Mouse (Mus musculus): ENCODE results near the gene Tma7. TPM values are rescaled to one million over a fixed set of nuclear protein-coding genes. Genes with fewer than 3 reads are reported as not detected.

The Tma7 gene
- polyA plus RNA-seq, 1 experiment from 2014 or later = 670 TPM

DNA sequence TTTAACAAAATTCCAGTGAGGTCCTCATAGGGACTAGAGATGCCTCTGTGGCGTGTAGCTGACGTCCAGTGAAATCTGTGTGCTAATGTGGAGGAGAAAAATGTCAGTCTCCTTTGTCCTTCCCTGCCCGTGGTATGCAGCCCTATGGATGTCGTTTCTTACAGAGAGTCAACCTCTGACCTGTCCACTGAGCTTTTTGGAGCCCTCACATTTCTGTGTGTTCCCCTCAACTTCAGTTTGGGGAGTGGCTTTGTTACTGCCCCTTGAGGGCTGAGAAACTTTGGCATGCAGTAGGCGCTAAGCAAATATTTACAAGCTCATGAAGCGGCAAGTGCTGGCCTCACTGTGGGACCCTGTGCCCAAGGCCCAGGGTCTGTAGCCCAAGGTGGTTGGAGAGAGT is 14.9 kb upstream of the Tma7 start:
- H3K27ac ChIP-seq (replicated peaks in 1 of 2; ENCODE audit: control insufficient read depth in 1 of 2, insufficient read depth in 1 of 2, low read depth in 2 of 2, low read length in 2 of 2) = peak overlapping the region; percentile 96 to 98
- H3K4me1 ChIP-seq (ENCODE audit: control insufficient read depth in 2 of 2, insufficient read depth in 2 of 2, low read length in 2 of 2) = peaks cover 52 to 62% of the 10 kb centered on the region in 2 experiments
- H3K9me3 ChIP-seq (ENCODE audit: control insufficient read depth, low read length) = no peaks in the 10 kb centered on the region
- no peaks in the 10 kb centered on the region for H3K27me3 ChIP-seq (ENCODE audit: control insufficient read depth, insufficient read depth, low read length)
- H3K4me2 ChIP-seq (ENCODE audit: low read length) = peak overlapping the region; percentile 90
- no peak for ATAC-seq (ENCODE audit: insufficient number of reproducible peaks, insufficient read depth, low FRiP score, low read depth)
- 28% methylated on average over 6 of the region's 6 CpGs for WGBS
- peaks cover 27% of the 10 kb centered on the region for H3K36me3 ChIP-seq (ENCODE audit: control insufficient read depth, insufficient read depth, low read length)
- peak overlapping the region; percentile 96 for H3K9ac ChIP-seq (ENCODE audit: low read length)
- H3K4me3 ChIP-seq (ENCODE audit: control insufficient read depth in 1 of 2, insufficient read depth in 1 of 2, low read depth in 1 of 2, low read length in 2 of 2) = peak overlapping the region; percentile 74 to 79; a peak in 3 of 4 replicates

GRCm38 (mm10) chr9:109096856-109097255 is 14.5 kb upstream of the Tma7 start:
- H3K4me1 ChIP-seq (ENCODE audit: control insufficient read depth in 2 of 2, insufficient read depth in 2 of 2, low read length in 2 of 2) = peaks cover 52 to 62% of the 10 kb centered on the region in 2 experiments

DNA sequence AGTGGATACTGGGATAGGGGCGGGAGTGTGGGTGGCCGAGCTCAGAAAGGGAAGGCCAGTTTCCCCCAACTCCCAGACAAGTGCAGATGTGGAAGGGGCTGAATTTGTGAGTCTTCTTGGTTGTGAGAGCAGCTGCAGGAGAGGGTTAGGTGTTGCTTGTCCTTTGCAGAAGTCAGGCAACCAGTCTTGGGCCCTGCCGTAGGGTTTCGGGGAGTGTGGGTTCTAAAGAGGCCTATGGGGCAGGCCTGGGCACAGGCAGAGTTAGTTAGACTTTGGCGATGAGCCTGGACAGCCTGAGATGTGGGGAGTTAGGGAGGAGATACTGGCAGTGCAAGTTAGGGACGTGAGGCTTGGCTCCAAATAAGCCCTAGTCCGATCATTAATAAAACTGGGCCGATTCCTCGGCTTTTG is 13.9 kb upstream of the Tma7 start:
- 36% methylated on average over 9 of the region's 9 CpGs for WGBS
- Histone ChIP-seq H3K9me3 (ENCODE audit: control insufficient read depth, low read length) (no peaks in the 10 kb centered on the region), H3K4me3 (ENCODE audit: control insufficient read depth in 1 of 2, insufficient read depth in 1 of 2, low read depth in 1 of 2, low read length in 2 of 2) (peak overlapping the region; percentile 74 to 79), H3K27ac (replicated peaks in 1 of 2; ENCODE audit: control insufficient read depth in 1 of 2, insufficient read depth in 1 of 2, low read depth in 2 of 2, low read length in 2 of 2) (peak overlapping the region; percentile 96 to 98), H3K27me3 (ENCODE audit: control insufficient read depth, insufficient read depth, low read length) (no peaks in the 10 kb centered on the region), H3K4me1 (ENCODE audit: control insufficient read depth in 2 of 2, insufficient read depth in 2 of 2, low read length in 2 of 2) (peaks cover 52 to 62% of the 10 kb centered on the region in 2 experiments), H3K36me3 (ENCODE audit: control insufficient read depth, insufficient read depth, low read length) (peaks cover 28% of the 10 kb centered on the region), H3K9ac (ENCODE audit: low read length) (peak overlapping the region; percentile 96), H3K4me2 (ENCODE audit: low read length) (peak overlapping the region; percentile 90)
- ATAC-seq (ENCODE audit: insufficient number of reproducible peaks, insufficient read depth, low FRiP score, low read depth) = no peak

More at GRCm38 (mm10) chr9:109096856-109097255, 14.5 kb upstream of the Tma7 start:
- no peaks in the 10 kb centered on the region for H3K27me3 ChIP-seq (ENCODE audit: control insufficient read depth, insufficient read depth, low read length)
- ATAC-seq (ENCODE audit: insufficient number of reproducible peaks, insufficient read depth, low FRiP score, low read depth) = no peak
- H3K36me3 ChIP-seq (ENCODE audit: control insufficient read depth, insufficient read depth, low read length) = peaks cover 27% of the 10 kb centered on the region
- peak overlapping the region; percentile 96 for H3K9ac ChIP-seq (ENCODE audit: low read length)
- no peaks in the 10 kb centered on the region for H3K9me3 ChIP-seq (ENCODE audit: control insufficient read depth, low read length)
- WGBS = 43% methylated on average over 6 of the region's 6 CpGs
- H3K27ac ChIP-seq (replicated peaks in 1 of 2; ENCODE audit: control insufficient read depth in 1 of 2, insufficient read depth in 1 of 2, low read depth in 2 of 2, low read length in 2 of 2) = peak overlapping the region; percentile 96 to 98
- H3K4me3 ChIP-seq (ENCODE audit: control insufficient read depth in 1 of 2, insufficient read depth in 1 of 2, low read depth in 1 of 2, low read length in 2 of 2) = peak overlapping the region; percentile 74 to 79
- peak overlapping the region; percentile 90 for H3K4me2 ChIP-seq (ENCODE audit: low read length)

DNA sequence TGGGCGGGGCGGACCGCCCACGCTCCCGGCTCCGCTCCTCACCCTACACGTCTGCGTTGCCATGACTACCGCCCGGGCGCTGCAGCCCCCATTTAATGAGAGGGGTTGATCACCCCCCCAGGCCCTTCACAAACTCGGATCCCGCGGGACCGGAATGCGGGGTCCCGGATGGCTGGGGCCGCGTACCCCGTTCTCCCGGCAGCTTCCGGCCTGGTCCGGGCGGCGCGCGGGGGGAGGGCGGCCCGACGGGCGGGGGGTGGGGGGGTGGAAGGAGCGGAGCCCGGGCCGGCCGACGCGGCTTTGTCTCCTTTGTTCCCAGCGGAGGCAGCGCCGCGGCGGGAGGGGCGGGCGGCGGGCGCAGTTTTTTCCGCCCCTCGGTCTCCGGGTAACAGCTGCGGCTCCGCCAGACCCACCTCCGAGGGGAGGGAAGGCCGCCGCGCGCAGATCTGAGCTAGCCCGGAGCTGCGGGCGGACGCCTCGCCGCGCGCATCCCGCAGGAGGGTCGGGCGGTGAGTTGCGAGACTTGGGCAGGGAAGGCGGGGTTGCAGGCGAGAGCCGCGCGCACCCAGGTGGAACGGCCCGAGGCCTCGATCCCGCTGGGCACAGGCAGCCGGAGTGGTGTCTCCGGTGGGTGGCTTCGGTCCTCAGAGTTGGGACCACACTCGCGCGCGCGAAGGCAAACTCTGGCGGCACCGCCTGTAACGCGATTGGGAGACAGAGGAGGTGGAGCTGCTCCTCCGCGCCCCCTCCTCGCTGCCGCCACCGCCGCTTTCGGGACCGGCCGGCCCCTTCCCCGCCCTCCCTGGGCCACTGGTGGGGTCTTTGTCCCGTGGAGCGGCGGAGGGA is 13.0 kb upstream of the Tma7 start, which contains the start of gene Plxnb1:
TSS of gene Plxnb1 (plus strand) at position 253 of the 846 bp plus-strand sequence.
- Histone ChIP-seq H3K9me3 (ENCODE audit: control insufficient read depth, low read length) (no peaks in the 10 kb centered on the region), H3K27me3 (ENCODE audit: control insufficient read depth, insufficient read depth, low read length) (no peaks in the 10 kb centered on the region), H3K4me2 (ENCODE audit: low read length) (peak within 1 kb of the TSS; percentile 90), H3K4me3 (ENCODE audit: control insufficient read depth in 1 of 2, insufficient read depth in 1 of 2, low read depth in 1 of 2, low read length in 2 of 2) (peak within 1 kb of the TSS; percentile 74 to 79), H3K4me1 (ENCODE audit: control insufficient read depth in 2 of 2, insufficient read depth in 2 of 2, low read length in 2 of 2) (peaks cover 52 to 58% of the 10 kb centered on the region in 2 experiments), H3K27ac (replicated peaks in 1 of 2; ENCODE audit: control insufficient read depth in 1 of 2, insufficient read depth in 1 of 2, low read depth in 2 of 2, low read length in 2 of 2) (peak within 1 kb of the TSS; percentile 96 to 98), H3K9ac (ENCODE audit: low read length) (peak within 1 kb of the TSS; percentile 96), H3K36me3 (ENCODE audit: control insufficient read depth, insufficient read depth, low read length) (peaks cover 31% of the 10 kb centered on the region)
- peak; percentile 41 for ATAC-seq (ENCODE audit: insufficient number of reproducible peaks, insufficient read depth, low FRiP score, low read depth)
- WGBS = 0% methylated on average over 74 of the region's 102 CpGs

DNA sequence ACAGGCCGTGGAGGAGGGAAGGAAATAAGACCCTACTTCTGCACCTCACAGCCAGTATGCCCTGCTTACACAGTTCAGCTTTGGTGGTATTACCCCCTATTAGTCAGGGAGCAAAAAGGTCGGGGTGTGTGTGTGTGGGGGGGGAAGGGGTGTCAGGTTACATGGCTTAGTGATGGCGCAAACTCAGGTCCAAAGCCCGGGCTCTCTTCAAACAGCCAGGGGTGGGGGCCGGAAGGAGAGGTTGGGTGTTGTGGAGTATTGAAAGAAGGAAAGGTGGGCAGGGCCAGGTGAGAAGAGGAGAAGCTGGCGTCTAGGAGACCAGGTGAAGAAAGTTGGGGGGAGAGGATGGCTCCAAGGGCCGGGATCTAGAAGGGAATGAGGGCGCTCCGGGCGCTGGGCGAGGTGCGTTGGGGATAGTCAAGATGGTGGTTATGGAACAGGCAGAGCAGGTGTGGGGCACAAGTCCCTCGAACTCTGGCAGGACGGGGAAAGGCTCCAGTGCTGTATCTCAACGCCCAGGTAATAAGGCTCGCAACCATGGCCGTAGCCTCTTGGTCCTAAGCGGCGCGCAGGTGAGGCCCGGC is 12.3 kb upstream of the Tma7 start:
- H3K4me3 ChIP-seq (ENCODE audit: control insufficient read depth in 1 of 2, insufficient read depth in 1 of 2, low read depth in 1 of 2, low read length in 2 of 2) = peak overlapping the region; percentile 74 to 79
- peaks cover 31% of the 10 kb centered on the region for H3K36me3 ChIP-seq (ENCODE audit: control insufficient read depth, insufficient read depth, low read length)
- no peaks in the 10 kb centered on the region for H3K27me3 ChIP-seq (ENCODE audit: control insufficient read depth, insufficient read depth, low read length)
- H3K4me1 ChIP-seq (ENCODE audit: control insufficient read depth in 2 of 2, insufficient read depth in 2 of 2, low read length in 2 of 2) = peaks cover 50 to 51% of the 10 kb centered on the region in 2 experiments
- 2% methylated on average over 20 of the region's 21 CpGs for WGBS
- H3K9me3 ChIP-seq (ENCODE audit: control insufficient read depth, low read length) = no peaks in the 10 kb centered on the region
- peak overlapping the region; percentile 90 for H3K4me2 ChIP-seq (ENCODE audit: low read length)
- ATAC-seq (ENCODE audit: insufficient number of reproducible peaks, insufficient read depth, low FRiP score, low read depth) = no peak
- peak overlapping the region; percentile 96 for H3K9ac ChIP-seq (ENCODE audit: low read length)
- peak overlapping the region; percentile 64 to 98 for H3K27ac ChIP-seq (replicated peaks in 1 of 2; ENCODE audit: control insufficient read depth in 1 of 2, insufficient read depth in 1 of 2, low read depth in 2 of 2, low read length in 2 of 2)

DNA sequence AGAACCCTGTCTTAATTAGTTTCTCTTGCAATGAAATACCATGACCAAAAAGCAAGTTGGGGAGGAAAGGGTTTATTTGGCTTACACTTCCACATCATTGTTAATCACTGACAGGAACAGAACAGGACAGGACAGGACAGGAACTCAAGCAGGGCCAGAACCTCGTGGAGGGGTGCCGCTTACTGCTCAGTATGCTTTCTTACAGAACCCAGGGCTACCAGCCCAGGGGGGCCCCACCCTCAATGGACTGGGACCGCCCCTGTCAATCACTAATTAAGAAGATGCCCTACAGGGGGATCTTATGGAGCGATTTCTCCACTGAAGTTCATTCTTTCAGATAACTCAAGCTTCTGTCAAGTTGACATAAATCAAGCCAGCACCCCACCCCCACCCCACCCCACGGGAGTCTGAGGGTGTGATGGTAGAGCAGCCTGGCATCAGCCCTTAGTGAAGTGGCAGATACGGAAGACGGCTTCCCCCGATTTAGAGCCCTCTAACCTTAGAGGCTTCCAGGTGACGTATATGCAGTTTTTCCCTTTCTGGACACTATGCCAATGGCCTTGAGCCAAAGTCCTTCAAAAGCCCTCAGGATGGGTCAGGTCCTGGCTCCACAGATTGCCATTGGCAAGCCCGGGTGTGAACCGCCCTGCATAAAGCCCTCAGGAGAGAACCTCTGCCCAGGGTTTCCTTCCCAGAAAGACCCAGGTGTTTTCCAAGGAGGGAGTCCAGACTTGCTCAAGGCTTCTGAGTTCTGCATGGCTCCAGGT is 11.6 kb upstream of the Tma7 start:
- H3K36me3 ChIP-seq (ENCODE audit: control insufficient read depth, insufficient read depth, low read length) = peaks cover 36% of the 10 kb centered on the region
- H3K27ac ChIP-seq (replicated peaks in 1 of 2; ENCODE audit: control insufficient read depth in 1 of 2, insufficient read depth in 1 of 2, low read depth in 2 of 2, low read length in 2 of 2) = peak overlapping the region; percentile 4 to 98; a peak in 2 of 4 replicates
- H3K9me3 ChIP-seq (ENCODE audit: control insufficient read depth, low read length) = no peaks in the 10 kb centered on the region
- ATAC-seq (ENCODE audit: insufficient number of reproducible peaks, insufficient read depth, low FRiP score, low read depth) = no peak
- peak overlapping the region; percentile 74 to 79 for H3K4me3 ChIP-seq (ENCODE audit: control insufficient read depth in 1 of 2, insufficient read depth in 1 of 2, low read depth in 1 of 2, low read length in 2 of 2)
- H3K4me1 ChIP-seq (ENCODE audit: control insufficient read depth in 2 of 2, insufficient read depth in 2 of 2, low read length in 2 of 2) = peaks cover 43 to 44% of the 10 kb centered on the region in 2 experiments
- H3K27me3 ChIP-seq (ENCODE audit: control insufficient read depth, insufficient read depth, low read length) = no peaks in the 10 kb centered on the region
- 18% methylated on average over 11 of the region's 11 CpGs for WGBS
- peak overlapping the region; percentile 96 for H3K9ac ChIP-seq (ENCODE audit: low read length)
- H3K4me2 ChIP-seq (ENCODE audit: low read length) = peak overlapping the region; percentile 90

DNA sequence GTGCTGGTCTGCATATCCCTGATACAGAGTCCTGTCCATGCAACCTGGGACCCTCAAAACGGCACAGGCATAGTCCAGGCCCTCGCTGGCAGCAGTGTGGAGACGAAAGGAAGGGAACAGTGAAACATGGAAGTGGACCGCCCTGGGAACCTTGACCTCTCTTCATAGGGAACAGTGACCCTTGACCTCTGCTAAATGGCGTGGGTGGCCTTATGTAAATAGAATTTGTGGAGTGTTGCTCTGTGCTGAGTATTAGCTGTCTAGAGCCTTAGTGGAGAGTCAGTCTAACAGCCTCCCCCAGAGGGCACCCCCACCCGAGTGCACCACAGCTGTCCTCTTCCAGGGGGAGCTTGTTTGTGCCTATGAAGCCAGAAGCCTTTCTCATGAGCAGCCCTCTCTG is 10.4 kb upstream of the Tma7 start:
- Histone ChIP-seq H3K9ac (ENCODE audit: low read length) (no peak overlapping the region), H3K4me1 (ENCODE audit: control insufficient read depth in 2 of 2, insufficient read depth in 2 of 2, low read length in 2 of 2) (peaks cover 33 to 37% of the 10 kb centered on the region in 2 experiments), H3K27me3 (ENCODE audit: control insufficient read depth, insufficient read depth, low read length) (no peaks in the 10 kb centered on the region), H3K4me3 (ENCODE audit: control insufficient read depth in 1 of 2, insufficient read depth in 1 of 2, low read depth in 1 of 2, low read length in 2 of 2) (no peak overlapping the region), H3K9me3 (ENCODE audit: control insufficient read depth, low read length) (no peaks in the 10 kb centered on the region), H3K4me2 (ENCODE audit: low read length) (no peak overlapping the region), H3K36me3 (ENCODE audit: control insufficient read depth, insufficient read depth, low read length) (peaks cover 36% of the 10 kb centered on the region), H3K27ac (replicated peaks in 1 of 2; ENCODE audit: control insufficient read depth in 1 of 2, insufficient read depth in 1 of 2, low read depth in 2 of 2, low read length in 2 of 2) (peak overlapping the region in 1 of 2 experiments; percentile 19; a peak in 1 of 4 replicates)
- no peak for ATAC-seq (ENCODE audit: insufficient number of reproducible peaks, insufficient read depth, low FRiP score, low read depth)
- WGBS = 68% methylated on average over 6 of the region's 6 CpGs
